18 mouse cellular contexts compared by ENCODE assay signal in genomic region chr12:77537139-77537848, GRCm38 (mm10).
DNase-seq lines count a peak whose midpoint lies in the region; ATAC-seq and TF ChIP-seq lines count a peak whose summit lies in the region.
"Had no signal": no experiment of that assay in that cellular context is flagged by ENCODE, and none has a peak within 500 bp of the region (broad histone marks: within the 10 kb centered on the region; RNA-seq: fewer than 3 reads in every experiment).

No protein-coding gene starts in this region.

- in situ Hi-C loops in CH12.LX (cut with MboI; ENCODE audit: low pct_ligation_motif_present, low pct_unique_long_range_greater_than_20kb, low sequenced_read_pairs) = loop anchor here (25.0 kb wide), 2 partner anchors 275 to 550 kb away; no protein-coding TSS in a partner anchor

- TF ChIP-seq RAD21 in CH12.LX (IDR thresholded peaks at IDR 0.05; ENCODE audit: low read depth, low read length) = no peak

- no peak overlapping the region for H3K4me2 ChIP-seq in CH12.LX (ENCODE audit: insufficient read depth, low read depth, poor library complexity, severe bottlenecking)
- no peak overlapping the region for H3K4me2 ChIP-seq in hindbrain, embryonic 12.5 days (replicated peaks)
- H3K4me2 ChIP-seq: embryonic facial prominence, embryonic 13.5 days; heart, embryonic 13.5 days; limb, embryonic 13.5 days had no signal

- H3K79me2 ChIP-seq in CH12.LX (replicated peaks; ENCODE audit: control insufficient read depth, extremely low read depth, insufficient read depth, poor library complexity, severe bottlenecking) = no peaks in the 10 kb centered on the region

- no peak for TF ChIP-seq POLR2A in CH12.LX (IDR thresholded peaks at IDR 0.05; ENCODE audit: low read depth, low read length)

- dilution Hi-C loops in CH12.LX (cut with MboI; ENCODE audit: extremely low pct_ligation_motif_present, extremely low pct_unique_long_range_greater_than_20kb, low sequenced_read_pairs) = no loop called here

- no peak for ATAC-seq in hindbrain, embryonic 12.5 days (ENCODE audit: low FRiP score)
- ATAC-seq: forebrain, embryonic 14.5 days; hindbrain, postnatal 0 days; midbrain, embryonic 16.5 days had no signal

- WGBS in hindbrain, embryonic 12.5 days = 69% methylated on average over 8 of the region's 8 CpGs

- H3K4me1 ChIP-seq in CH12.LX (ENCODE audit: control insufficient read depth in 1 of 2, insufficient read depth in 2 of 2) = peaks cover 14 to 61% of the 10 kb centered on the region in 2 experiments
- H3K4me1 ChIP-seq in megakaryocyte, embryonic 14.5 days = peaks cover 57% of the 10 kb centered on the region
- 0 out of 2 replicates have a peak, but pooled peaks cover 2% of the 10 kb centered on the region for H3K4me1 ChIP-seq in hindbrain, embryonic 12.5 days
- H3K4me1 ChIP-seq: heart, embryonic 13.5 days had no signal

- no peak overlapping the region for H3K4me3 ChIP-seq in CH12.LX (replicated peaks in 1 of 3; ENCODE audit: low read depth in 2 of 3, low read length in 2 of 3, poor library complexity in 1 of 3)
- H3K4me3 ChIP-seq in megakaryocyte, embryonic 14.5 days (replicated peaks) = peak overlapping the region; percentile 8
- no peak overlapping the region for H3K4me3 ChIP-seq in hindbrain, embryonic 12.5 days
- H3K4me3 ChIP-seq: embryonic facial prominence, embryonic 13.5 days; heart, embryonic 13.5 days; limb, embryonic 13.5 days had no signal

- no peak overlapping the region for H3K27ac ChIP-seq in CH12.LX (ENCODE audit: insufficient read depth, low read depth)
- H3K27ac ChIP-seq in hindbrain, embryonic 12.5 days = no peak overlapping the region
- H3K27ac ChIP-seq: embryonic facial prominence, embryonic 13.5 days; heart, embryonic 13.5 days; hindbrain, postnatal 0 days; limb, embryonic 13.5 days had no signal

- no peak for TF ChIP-seq EP300 in CH12.LX (IDR thresholded peaks at IDR 0.05; ENCODE audit: low read length)

- H3K9me3 ChIP-seq in CH12.LX (replicated peaks; ENCODE audit: low read length) = no peaks in the 10 kb centered on the region
- H3K9me3 ChIP-seq in megakaryocyte, embryonic 14.5 days = no peaks in the 10 kb centered on the region
- H3K9me3 ChIP-seq in hindbrain, embryonic 12.5 days (replicated peaks) = no peaks in the 10 kb centered on the region
- H3K9me3 ChIP-seq: embryonic facial prominence, embryonic 13.5 days; heart, embryonic 13.5 days; limb, embryonic 13.5 days had no signal

- intact Hi-C loops in left cerebral cortex, postnatal 14 days (cut with DNase I) = no loop called here
- intact Hi-C loops in left cerebral cortex, postnatal 25 days (cut with DNase I) = no loop called here

- no peak for TF ChIP-seq CTCF in CH12.LX (conservative IDR thresholded peaks at IDR 0.05 in 1 of 2, IDR thresholded peaks at IDR 0.05 in 1 of 2; ENCODE audit: low read depth in 2 of 2, low read length in 2 of 2)

- no peak overlapping the region for H3K9ac ChIP-seq in CH12.LX (ENCODE audit: insufficient read depth, low read depth)
- H3K9ac ChIP-seq in hindbrain, embryonic 12.5 days = no peak overlapping the region
- H3K9ac ChIP-seq: embryonic facial prominence, embryonic 13.5 days; heart, embryonic 13.5 days; limb, embryonic 13.5 days had no signal

- no peaks in the 10 kb centered on the region for H3K36me3 ChIP-seq in CH12.LX (replicated peaks in 1 of 2; ENCODE audit: control insufficient read depth in 1 of 2, insufficient read depth in 1 of 2, low read length in 1 of 2)
- H3K36me3 ChIP-seq in megakaryocyte, embryonic 14.5 days (replicated peaks; ENCODE audit: low read length) = no peaks in the 10 kb centered on the region
- no peaks in the 10 kb centered on the region for H3K36me3 ChIP-seq in hindbrain, embryonic 12.5 days
- H3K36me3 ChIP-seq: embryonic facial prominence, embryonic 13.5 days; heart, embryonic 13.5 days; limb, embryonic 13.5 days had no signal

- no peaks in the 10 kb centered on the region for H3K27me3 ChIP-seq in CH12.LX (replicated peaks)
- peaks cover 8% of the 10 kb centered on the region for H3K27me3 ChIP-seq in megakaryocyte, embryonic 14.5 days (replicated peaks)
- H3K27me3 ChIP-seq in hindbrain, embryonic 12.5 days = no peaks in the 10 kb centered on the region
- H3K27me3 ChIP-seq: embryonic facial prominence, embryonic 13.5 days; limb, embryonic 13.5 days had no signal

- DNase-seq in left cerebral cortex, postnatal 14 days (ENCODE audit: low spot score in 2 of 2) = peak; percentile 3 to 22
- DNase-seq in left cerebral cortex, postnatal 25 days (ENCODE audit: low spot score in 2 of 2) = no peak
- DNase-seq in 416B (ENCODE audit: low read depth) = peak; percentile 88
- DNase-seq in CH12.LX (ENCODE audit: extremely low read depth) = peak; percentile 14
- no peak for DNase-seq in right cerebral cortex, postnatal 25 days
- DNase-seq: cerebellum, adult 9-10 months; gastrocnemius, postnatal 14 days; kidney, postnatal 14 days; layer of hippocampus, postnatal 36 days; lung, postnatal 10 days had no signal

TF ChIP-seq in CH12.LX, 34 proteins besides CTCF, POLR2A, EP300 and RAD21:
- 0 out of 2 replicates have a peak, but pooled peaks have one; percentile 23 for TF ChIP-seq MAZ (IDR thresholded peaks at IDR 0.05; ENCODE audit: low read depth, low read length)
- TF ChIP-seq BHLHE40 (IDR thresholded peaks at IDR 0.05; ENCODE audit: low read depth, low read length) = no peak

Comparison
In these comparisons a context has a peak if more than half of its experiments do, and no peak if none do; other contexts are left out.
1. DNase-seq: peak in left cerebral cortex, postnatal 14 days (2 of 2), 416B (single experiment) and CH12.LX (single experiment); none in left cerebral cortex, postnatal 25 days (0 of 2) and right cerebral cortex, postnatal 25 days (single experiment).